Mouse (Mus musculus): ENCODE data around the gene Cerk. TPM values are rescaled to one million over a fixed set of nuclear protein-coding genes. Genes with fewer than 3 reads are reported as not detected.
"Not testable (repeated sequence)": the region's sequence is repeated elsewhere in the genome, so short reads cannot be mapped to it uniquely, and the experiment has no call there.

Cerk gene
- polyA plus RNA-seq, 1 experiment = 16.4 TPM

DNA sequence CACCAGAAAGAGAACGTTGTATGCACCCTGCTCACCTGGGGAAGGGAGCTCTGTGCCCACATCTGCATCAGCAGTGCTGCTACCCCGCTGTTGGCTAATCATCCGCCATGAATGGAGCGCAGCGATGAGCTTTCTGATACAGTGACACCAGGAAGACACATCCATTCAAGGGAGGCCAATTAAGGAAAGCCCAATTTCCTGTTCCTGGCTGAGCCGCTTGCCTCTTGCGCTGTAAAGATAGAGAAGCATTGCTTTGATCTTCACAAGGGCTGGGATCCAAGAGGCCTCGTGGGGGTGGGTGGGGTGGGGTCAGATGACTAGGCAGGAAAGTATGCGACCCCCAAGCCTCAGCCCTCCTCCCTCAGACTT, 72.6 kb downstream of the Cerk start:
- no peak for DNase-seq (ENCODE audit: low read depth)

DNA sequence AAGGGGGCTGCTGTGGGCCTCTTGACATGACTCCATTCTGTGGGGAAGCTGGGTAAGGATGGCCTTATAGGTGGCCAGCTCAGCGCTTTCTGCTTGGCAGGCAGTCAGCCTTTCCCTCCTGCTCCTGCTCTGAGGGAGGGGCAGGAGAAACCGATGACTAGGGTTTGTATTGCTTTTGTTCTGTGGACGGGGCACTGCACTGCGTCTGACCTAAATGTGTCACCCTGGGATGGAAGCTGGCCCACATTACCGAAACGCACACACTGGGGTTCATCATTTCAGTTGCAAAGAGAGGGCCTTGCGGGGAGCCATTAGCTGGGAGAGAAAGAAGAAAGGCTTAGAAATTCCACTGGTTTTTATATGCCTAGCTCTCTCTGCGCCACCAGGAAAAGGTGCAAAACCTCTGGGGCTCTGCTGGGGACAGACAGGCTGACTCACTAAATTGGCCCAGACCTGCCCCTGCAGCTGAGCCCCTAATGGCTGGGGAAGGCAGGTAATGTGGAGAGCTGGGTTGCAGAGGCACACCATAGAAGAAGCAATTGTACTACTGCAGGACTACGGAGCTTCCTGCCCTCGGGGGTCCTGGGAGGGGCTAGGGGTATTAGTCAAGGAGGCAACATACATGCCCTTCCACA, 73.1 kb downstream of the Cerk start:
- no peak for DNase-seq (ENCODE audit: low read depth)

DNA sequence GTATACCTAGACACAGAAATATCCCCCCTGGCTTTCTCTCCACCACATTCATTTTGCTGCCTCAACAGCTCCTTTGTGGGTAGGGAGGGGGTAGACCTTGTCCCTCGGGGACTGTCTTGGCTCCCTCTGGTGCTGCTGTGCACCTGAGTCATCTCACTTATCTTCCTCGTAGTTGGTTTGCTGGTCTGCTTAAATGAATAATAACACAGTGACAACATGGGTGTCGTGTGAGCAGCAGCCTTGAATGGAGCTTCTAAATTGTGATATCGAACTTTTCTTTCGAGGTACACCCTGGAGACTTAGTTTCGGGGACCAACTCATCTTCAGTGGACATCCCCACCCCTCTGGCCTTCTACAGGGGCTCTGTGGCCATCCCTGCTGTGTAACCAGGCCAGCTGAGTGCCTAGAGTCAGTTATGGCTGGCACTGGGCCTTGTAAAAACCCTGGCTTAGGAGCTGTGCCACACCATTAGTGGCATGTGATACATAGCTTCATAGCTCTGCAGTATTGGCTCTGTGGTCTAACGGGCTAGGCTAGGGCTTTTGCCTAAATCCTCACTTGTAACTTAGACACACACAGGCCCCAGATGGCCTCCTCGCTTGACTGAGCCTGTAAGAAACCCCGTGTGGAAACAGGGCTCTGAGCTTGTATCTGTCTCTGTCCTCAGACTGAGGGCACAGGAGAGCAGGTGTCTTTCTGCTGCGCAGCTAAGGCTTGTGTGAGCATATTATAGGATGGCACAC, 75.4 kb downstream of the Cerk start:
- no peak for DNase-seq (ENCODE audit: low read depth)

DNA sequence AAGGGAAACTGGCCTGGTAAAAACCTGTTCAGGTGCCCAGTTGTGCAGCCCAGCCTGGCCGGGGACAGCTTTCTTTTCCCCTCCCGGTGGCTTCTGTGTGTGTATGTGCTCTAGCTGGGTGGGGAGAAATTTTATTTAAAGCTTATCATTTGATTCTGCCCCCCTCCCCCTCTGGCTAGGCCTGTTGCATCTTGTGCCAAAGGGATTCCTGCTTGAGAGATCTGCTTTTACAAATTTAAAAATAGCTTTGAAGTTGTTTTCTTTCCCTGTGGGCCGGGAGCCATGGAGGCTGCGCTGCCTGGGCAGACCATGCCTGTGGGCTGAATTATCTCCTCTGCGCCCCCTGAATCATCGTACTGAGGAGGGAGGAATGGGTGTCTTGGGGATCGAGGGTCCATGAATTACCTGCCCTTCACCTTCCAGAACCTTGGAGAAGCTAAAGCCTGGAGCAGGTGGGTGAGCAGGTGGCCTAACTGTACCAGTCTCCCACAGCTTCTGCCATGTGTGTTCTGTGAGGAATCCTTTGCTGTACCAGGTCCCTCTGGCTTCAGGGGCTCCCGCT, 76.2 kb downstream of the Cerk start:
- DNase-seq (ENCODE audit: low read depth) = no peak

DNA sequence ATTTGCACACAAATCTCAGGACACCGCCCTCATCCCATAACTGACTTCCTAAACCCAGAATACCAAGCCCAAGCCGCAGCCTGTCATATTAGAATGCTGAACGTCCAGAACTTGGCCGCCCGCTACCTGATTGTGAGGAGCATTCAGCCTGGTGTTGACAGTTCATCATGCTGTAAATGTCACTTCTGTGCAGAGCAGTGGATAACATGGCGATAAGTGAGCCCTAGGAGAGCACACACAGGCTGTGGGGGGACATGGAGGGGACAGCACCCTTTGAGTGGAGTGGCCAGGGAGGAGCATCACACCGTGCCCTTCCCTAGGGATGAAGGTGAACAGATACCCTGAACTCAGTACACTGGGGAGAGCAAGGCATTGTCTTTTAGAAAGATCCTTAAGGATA, 76.7 kb downstream of the Cerk start:
- DNase-seq (ENCODE audit: low read depth) = no peak

DNA sequence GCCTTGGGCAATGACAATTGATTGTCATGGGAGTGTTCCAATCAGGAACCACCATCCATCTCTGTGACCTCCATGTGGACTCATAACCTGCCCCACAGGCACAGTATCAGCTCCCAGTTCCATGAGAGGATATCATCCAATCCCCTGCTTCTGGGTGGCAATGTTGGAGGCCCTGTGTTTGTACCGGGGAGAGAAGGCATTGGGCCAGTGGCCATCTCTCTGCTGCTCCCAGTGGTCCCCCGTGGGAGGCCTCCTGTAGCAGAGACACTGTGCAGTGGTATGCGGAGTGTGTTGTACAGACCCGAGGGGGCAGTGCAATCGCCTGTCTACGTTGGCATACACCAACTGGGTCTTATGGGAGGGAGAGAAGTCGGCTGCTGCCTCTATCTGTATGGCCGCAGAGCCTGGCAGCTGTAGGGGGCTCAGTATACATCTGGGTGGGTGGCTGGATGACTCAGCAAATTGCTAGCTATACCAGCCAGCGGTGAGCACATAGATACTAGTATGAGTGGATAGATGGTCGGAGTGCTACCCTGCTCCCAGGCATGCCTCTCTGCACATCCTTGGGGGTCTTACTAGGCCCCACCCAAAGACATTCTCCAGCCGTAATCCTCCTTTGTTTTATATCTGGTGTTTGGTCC, 78.0 kb downstream of the Cerk start:
- DNase-seq (ENCODE audit: low read depth) = no peak

DNA sequence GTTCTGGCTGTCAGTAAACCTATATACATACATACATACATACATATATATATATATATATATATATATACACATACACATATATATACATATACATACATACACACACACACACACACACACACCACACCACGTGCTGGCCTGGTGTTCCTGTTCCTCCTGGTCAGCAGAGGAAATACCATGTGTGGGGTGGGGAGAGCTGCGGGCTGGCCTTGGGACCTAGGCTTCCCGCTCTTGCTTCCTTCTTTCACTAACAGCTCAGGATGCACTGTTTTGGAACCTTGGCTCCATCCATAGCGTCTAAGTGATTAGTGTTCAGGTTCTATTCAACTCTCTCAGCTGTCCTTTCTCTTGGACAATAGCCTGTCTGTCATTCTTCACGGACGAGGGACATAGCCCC, 80.2 kb downstream of the Cerk start:
- no peak for DNase-seq (ENCODE audit: low read depth)

DNA sequence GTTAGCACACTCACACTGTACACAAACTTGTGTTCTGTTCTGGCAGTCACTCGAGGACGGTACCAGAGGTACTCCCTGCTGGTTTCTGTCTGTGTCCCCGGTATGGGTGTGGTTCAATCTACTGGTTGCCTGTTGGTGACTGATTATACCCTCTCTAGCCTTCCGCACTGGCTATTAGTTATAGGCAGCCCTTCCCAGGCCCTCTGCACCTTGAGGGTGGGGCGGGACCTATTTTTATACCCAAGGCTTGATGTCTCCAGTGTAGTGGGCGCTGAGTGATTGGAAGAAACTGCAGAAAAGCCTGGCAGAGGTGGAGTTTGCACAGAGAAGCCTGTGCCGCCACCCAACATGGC, 80.6 kb downstream of the Cerk start:
- no peak for DNase-seq (ENCODE audit: low read depth)

DNA sequence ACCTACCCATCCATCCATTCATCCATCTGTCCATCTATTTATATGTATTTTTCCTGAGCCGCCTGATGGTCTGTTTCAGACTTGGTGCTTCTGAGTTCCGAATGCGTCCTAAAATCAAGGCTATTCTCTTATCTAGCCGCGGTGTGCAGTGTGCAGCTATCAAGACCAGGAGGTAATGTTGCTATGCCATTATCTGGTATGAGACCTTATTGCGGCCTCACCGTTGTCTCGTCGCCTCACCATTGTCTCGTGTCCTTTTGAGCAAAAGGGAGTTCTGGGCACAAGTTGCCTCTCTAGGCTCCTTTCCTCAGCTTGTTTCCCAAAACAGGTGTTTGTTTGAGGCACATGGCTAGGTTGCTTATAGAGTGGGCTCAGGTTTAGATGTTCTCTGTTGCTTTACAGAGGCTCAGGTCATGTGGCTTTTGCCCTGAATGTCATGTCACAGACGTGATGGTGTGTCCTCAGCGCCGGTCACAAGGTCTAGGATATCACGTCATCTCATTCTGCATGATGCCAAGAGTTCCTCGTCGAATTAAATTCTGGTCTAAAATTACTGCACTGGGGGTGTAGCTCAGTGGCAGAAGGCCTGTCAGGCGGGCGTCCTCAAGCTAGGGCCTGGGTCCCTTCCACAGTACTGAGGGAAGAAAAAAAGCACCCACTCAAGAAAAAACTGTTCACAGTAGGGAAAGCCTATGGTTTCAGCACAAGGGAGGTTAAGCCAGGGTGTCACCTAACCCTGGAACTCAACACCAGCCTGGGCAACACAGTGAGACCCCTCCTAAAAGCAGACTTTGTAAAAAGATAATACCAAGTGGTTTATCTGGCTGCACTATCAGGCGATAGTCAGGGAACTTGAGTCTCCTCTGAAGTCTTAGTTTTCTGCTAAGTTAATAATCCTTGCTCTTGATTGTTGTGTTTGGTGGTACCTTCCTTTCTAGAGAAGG, 81.3 kb downstream of the Cerk start:
- no peak for DNase-seq (ENCODE audit: low read depth)

DNA sequence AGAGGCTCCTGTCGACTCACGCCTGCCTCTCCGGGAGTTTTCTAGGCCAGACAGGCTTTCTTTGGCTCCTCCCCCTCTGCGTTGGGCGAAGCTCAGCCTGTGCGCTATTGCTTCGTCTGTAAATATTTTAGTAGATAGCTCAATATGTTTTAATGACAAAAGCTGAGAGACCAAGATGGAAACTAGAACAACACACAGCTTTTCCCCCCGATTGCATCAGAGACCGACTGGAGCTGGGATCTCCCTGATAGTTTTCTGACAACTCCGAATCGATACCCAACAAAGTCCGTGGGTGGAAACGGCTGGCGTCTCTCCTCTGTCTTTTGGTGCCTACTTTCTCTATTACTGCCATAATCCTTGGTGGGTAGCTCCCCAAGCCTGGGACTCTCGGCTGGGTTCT, 83.6 kb downstream of the Cerk start:
- no peak for DNase-seq (ENCODE audit: low read depth)

DNA sequence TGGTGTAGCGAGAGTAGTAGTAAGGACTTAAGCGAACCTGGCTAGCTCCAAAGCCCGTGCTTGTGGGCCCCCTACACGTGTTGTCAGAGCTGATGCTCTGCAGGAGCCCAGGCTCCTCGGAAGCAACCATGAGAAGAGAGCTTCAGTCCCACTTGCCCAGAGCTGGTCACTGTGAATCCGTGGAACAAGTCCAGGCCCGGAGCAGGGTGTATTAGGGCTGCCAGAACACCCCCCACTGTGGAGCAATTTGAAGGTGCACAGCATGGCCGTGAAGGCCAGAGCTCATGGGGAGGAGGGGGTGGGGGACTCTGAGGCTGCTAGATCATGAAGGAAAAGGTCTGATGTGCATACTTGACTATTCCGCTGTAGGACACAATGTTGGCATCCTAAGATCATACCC, 84.4 kb downstream of the Cerk start:
- DNase-seq (ENCODE audit: low read depth) = no peak

DNA sequence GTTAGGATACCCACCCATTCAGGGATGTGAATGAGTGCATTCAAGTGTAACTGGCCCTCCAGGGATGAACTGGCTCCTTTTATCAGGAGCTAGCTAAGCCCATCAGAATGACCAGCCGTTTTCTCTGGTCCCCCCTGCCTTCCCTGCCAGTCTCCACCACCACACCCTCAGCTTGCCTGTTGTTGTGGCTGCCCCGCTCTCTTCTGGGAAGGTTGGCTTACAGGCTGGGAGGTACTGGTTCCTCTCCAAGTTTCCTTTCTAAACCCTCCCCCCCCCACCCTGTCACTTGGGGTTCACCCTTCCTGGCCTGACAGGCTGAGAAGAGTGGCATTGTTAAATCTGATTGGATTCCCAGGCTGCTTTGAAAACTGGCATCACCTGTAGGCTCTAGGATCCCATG, 88.1 kb downstream of the Cerk start:
- DNase-seq (ENCODE audit: low read depth) = no peak

DNA sequence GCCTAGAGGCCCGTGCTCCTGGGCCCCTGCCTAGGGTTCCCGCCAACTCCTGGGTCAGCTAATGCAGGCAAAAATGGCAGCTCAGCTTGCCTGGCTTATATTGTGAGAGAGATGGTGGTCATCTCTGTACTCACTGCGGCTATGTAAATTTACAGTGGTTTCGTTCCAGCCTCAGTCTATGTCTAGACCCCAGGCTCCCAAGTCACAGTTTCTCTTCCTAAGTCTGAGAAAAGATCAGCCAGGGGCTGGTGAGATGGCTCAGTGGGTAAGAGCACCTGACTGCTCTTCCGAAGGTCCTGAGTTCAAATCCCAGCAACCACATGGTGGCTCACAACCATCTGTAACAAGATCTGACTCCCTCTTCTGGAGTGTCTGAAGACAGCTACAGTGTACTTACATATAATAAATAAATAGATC, 89.3 kb downstream of the Cerk start:
- not testable (repeated sequence) for DNase-seq (ENCODE audit: low read depth)

DNA sequence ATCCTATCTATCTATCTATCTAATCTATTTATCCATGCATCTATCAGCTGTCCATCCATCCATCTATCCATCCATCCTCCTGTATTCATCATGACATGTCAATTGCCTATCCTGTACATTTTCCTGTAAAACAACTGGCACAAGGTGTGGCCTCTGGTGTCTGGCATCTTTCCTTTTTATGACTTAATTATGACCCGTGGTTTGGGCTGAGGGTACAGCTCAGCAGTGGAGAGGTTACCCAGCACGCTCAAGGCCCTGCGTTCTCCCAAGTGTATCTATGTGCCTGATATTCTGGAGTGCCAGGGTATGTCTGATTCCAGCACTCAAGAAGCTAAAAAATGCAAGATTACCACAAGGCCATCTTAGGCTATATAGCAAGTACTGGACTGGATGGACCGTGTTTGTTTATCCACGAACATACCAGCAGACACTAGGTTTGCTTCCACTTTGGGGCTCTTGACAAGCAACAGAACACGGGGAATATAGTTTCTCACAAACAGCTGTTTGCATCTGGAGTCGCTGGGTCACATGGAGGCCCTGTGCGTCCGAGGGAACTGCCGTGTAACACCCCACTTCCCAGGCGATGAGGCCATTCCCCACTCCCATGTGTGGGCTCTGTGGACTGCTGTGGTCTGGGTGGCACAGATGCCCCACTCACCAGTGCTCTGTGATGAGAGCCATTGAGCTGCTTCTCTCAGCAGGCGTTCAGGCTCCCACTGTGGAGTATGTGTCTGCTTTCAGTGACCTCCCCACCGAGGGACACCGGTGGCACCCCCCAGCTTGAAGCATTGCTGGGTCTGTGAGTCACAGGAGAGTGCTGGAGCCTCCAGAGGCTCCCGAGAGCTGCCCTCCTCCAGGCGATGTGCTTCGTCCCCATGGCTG, 90.0 kb downstream of the Cerk start:
- no peak for DNase-seq (ENCODE audit: low read depth)

DNA sequence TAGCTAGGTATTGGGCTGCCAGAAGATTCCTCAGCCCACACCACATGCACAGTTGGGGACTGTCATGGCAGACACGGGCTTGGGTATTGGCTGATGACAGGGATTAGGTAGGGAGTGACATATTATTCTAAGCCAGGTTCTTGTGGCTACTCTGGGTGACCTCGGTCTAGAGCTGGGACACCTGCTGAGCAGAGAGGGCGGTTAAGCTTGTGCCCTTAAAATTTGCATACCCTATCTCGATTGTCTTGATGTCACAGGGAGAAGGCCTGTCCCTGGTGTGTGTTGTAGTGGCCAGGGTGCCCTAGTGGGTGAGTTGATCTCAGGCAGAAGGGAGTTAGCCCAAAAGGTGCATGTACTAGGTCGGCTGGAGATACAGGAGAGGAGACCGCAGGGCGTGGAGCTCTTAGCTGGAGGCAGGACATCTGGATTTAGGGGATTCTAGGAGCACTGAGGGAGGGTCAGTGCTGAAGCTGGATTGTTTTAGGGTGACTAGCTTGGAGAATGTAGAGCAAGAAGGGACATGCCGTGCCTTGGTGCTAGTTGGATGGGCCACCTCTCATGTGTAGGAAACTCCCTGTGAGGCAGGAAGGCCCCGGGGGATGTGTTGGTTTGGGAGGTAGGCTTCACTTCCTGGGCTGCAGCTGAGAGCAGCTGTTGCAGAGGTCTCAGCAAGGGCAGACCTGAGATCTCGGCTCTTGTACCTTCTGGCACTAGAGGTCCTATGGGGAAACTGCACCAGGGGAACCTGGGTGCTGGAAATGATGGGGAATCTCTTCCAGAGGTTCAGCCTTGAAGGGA, 91.4 kb downstream of the Cerk start:
- no peak for DNase-seq (ENCODE audit: low read depth)

DNA sequence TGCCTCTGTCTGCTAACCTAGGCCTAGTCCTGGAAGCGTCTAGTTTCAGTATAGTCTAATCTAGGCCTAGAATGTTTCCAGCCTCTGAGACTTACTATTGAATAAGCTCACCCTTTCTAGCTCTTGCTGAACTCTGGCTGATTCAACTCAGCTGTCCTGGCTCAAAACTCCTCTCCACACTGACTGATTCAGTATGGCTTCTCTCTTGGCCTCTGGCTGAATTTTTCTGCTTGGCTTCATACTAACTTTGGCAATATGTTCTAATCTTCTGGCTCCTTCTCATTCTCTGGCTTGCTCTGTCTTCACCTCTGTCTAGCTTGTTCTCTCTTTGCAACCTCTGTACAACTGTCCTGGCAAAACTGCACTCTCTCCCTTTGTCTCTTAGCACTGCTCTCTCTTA, 92.7 kb downstream of the Cerk start:
- DNase-seq (ENCODE audit: low read depth) = no peak

DNA sequence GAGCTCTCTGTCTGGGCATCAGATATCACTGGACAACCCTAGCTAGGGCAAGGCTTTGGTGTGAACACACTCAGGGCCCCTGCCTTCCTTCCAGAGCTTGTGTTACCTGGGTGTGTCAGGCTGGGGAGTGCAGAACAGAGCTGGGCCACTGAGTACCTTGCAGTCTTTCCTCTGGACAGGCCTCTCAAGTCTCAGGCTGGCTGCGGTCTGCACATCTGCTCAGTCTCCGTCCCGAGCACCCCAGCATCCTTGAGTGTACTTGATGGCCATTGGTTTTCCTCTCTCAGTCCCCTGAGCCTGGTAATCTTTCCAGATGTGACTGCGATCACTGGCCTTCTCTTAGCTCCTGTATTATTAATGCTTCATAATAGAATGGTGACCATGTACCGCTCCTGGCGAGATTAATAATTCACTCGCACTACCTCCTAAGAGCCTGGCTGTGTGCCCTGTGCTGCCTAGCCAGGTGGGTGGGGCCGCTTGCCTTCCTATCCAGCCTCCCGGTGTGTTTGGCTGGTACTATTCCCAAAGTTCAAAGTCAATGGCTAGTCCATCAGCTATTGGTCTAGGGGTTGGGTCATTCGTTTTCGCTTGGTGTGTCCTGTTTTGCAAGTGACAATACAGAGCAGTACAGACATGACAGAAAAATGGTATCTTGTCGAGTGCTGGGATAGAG, 93.8 kb downstream of the Cerk start:
- DNase-seq (ENCODE audit: low read depth) = no peak

DNA sequence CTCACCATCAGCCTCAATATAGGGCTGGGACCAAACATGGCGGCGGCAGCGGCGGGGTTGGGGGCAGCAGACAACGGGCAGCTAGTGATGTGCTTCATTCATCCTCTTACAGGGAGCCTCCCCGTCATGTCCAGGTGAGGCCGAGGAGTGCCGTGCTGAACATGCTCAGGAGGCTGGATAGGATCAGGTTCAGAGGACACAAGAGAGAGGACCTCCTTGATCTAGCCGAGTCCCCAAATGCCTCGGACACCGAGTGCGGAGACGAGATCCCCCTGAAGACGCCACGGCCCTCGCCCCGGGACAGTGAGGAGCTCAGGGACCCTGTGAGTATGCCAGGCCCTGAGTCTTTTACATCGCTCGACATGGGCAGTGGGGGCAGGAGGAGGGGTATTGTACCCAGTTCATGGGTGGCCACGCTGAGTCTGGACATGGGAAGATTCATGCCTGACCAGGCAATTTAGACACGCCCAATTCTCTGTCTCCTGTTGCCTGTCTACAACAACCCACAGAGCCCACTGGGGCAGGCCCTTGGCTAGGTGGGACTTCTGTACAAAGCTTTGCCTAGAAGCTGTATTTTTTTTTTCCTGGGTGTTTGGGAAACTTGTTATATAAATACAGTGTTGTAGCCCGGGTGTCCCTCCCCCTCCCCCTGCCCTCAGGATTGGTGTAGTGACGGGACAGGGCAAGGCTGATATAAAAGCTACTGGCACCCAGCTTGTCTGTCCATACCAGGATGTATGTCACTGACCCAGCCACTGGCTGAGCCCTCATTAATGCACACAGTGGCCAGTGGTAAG, 94.5 kb downstream of the Cerk start:
- no peak for DNase-seq (ENCODE audit: low read depth)

DNA sequence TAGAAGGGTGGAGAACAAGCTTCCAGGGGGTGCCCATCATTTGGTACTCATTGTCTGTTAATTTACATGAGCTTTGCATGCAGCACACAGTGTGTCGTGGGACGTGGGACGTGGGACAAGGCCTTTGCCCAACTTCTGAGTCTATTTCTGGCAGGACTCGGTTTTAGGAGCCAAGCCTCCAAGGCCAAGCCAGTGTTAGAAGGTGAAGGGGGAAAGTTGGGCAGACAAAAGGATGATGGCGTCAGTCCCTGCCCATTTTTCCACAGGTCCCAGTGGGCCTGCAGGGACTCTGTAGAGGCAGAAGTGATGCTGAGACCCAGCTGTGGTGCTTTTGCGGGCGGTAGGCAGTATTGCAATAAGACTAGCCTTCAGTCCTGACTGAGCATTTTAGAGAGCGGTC, 95.4 kb downstream of the Cerk start:
- no peak for DNase-seq (ENCODE audit: low read depth)
